Mouse (Mus musculus): ENCODE measurements around the gene Dmd. TPM values are rescaled to one million over a fixed set of nuclear protein-coding genes. Genes with fewer than 3 reads are reported as not detected.

Dmd gene
- polyA plus RNA-seq, 1 experiment = 0.10 TPM

GRCm38 (mm10) chrX:85084237-85085153 is 2135.8 kb downstream of the Dmd start:
- Histone ChIP-seq H3K4me1 (no peaks in the 10 kb centered on the region; the same call in 1 of the 2 replicates), H3K27me3 (replicated peaks) (no peaks in the 10 kb centered on the region), H3K4me3 (replicated peaks) (no peak overlapping the region), H3K9me3 (no peaks in the 10 kb centered on the region), H3K36me3 (replicated peaks; ENCODE audit: low read length) (no peaks in the 10 kb centered on the region)
- TF ChIP-seq FLI1 (IDR thresholded peaks at IDR 0.05; ENCODE audit: low read length) = no peak
- no peak for TF ChIP-seq GATA1 (IDR thresholded peaks at IDR 0.05; ENCODE audit: borderline replicate concordance, low read length)

- no peak for TF ChIP-seq GATA1 (IDR thresholded peaks at IDR 0.05; ENCODE audit: borderline replicate concordance, low read length)
- no peak for TF ChIP-seq FLI1 (IDR thresholded peaks at IDR 0.05; ENCODE audit: low read length)
- no peaks in the 10 kb centered on the region for H3K9me3 ChIP-seq
- H3K4me1 ChIP-seq = peaks cover 3% of the 10 kb centered on the region; the same call in 1 of the 2 replicates
- H3K36me3 ChIP-seq (replicated peaks; ENCODE audit: low read length) = no peaks in the 10 kb centered on the region
- no peak overlapping the region for H3K4me3 ChIP-seq (replicated peaks)
- no peaks in the 10 kb centered on the region for H3K27me3 ChIP-seq (replicated peaks)
Measured at GRCm38 (mm10) chrX:85089506-85089905, 2140.8 kb downstream of the Dmd start.

GRCm38 (mm10) chrX:85093354-85093753 is 2144.7 kb downstream of the Dmd start:
- no peak for TF ChIP-seq FLI1 (IDR thresholded peaks at IDR 0.05; ENCODE audit: low read length)
- TF ChIP-seq GATA1 (IDR thresholded peaks at IDR 0.05; ENCODE audit: borderline replicate concordance, low read length) = no peak
- Histone ChIP-seq H3K36me3 (replicated peaks; ENCODE audit: low read length) (no peaks in the 10 kb centered on the region), H3K27me3 (replicated peaks) (no peaks in the 10 kb centered on the region), H3K4me1 (peaks cover 3% of the 10 kb centered on the region; the same call in 1 of the 2 replicates), H3K4me3 (replicated peaks) (no peak overlapping the region), H3K9me3 (no peaks in the 10 kb centered on the region)

- Histone ChIP-seq H3K4me1 (peaks cover 3% of the 10 kb centered on the region; the same call in 1 of the 2 replicates), H3K27me3 (replicated peaks) (peaks cover 4% of the 10 kb centered on the region), H3K4me3 (replicated peaks) (no peak overlapping the region), H3K9me3 (no peaks in the 10 kb centered on the region), H3K36me3 (replicated peaks; ENCODE audit: low read length) (no peaks in the 10 kb centered on the region)
- TF ChIP-seq GATA1 (IDR thresholded peaks at IDR 0.05; ENCODE audit: borderline replicate concordance, low read length) (no peak), FLI1 (IDR thresholded peaks at IDR 0.05; ENCODE audit: low read length) (no peak)
Measured at GRCm38 (mm10) chrX:85098691-85099090, 2150.0 kb downstream of the Dmd start.

- Histone ChIP-seq H3K9me3 (no peaks in the 10 kb centered on the region), H3K4me3 (replicated peaks) (no peak overlapping the region), H3K4me1 (no peaks in the 10 kb centered on the region), H3K36me3 (replicated peaks; ENCODE audit: low read length) (no peaks in the 10 kb centered on the region), H3K27me3 (replicated peaks) (peaks cover 3% of the 10 kb centered on the region)
- TF ChIP-seq GATA1 (IDR thresholded peaks at IDR 0.05; ENCODE audit: borderline replicate concordance, low read length) (no peak), FLI1 (IDR thresholded peaks at IDR 0.05; ENCODE audit: low read length) (no peak)
Measured at GRCm38 (mm10) chrX:85112418-85112817, 2163.7 kb downstream of the Dmd start.

- Histone ChIP-seq H3K9me3 (no peaks in the 10 kb centered on the region), H3K4me1 (no peaks in the 10 kb centered on the region), H3K36me3 (replicated peaks; ENCODE audit: low read length) (no peaks in the 10 kb centered on the region), H3K4me3 (replicated peaks) (no peak overlapping the region), H3K27me3 (replicated peaks) (peaks cover 3% of the 10 kb centered on the region)
- TF ChIP-seq GATA1 (IDR thresholded peaks at IDR 0.05; ENCODE audit: borderline replicate concordance, low read length) = no peak
- TF ChIP-seq FLI1 (IDR thresholded peaks at IDR 0.05; ENCODE audit: low read length) = no peak
Measured at GRCm38 (mm10) chrX:85132706-85133105, 2184.0 kb downstream of the Dmd start.

- no peaks in the 10 kb centered on the region for H3K9me3 ChIP-seq
- peaks cover 3% of the 10 kb centered on the region for H3K27me3 ChIP-seq (replicated peaks)
- TF ChIP-seq GATA1 (IDR thresholded peaks at IDR 0.05; ENCODE audit: borderline replicate concordance, low read length) = no peak
- TF ChIP-seq FLI1 (IDR thresholded peaks at IDR 0.05; ENCODE audit: low read length) = no peak
- H3K36me3 ChIP-seq (replicated peaks; ENCODE audit: low read length) = no peaks in the 10 kb centered on the region
- H3K4me3 ChIP-seq (replicated peaks) = no peak overlapping the region
- H3K4me1 ChIP-seq = no peaks in the 10 kb centered on the region
Measured at GRCm38 (mm10) chrX:85137293-85137692, 2188.6 kb downstream of the Dmd start.

GRCm38 (mm10) chrX:85171264-85171663 is 2222.6 kb downstream of the Dmd start:
- TF ChIP-seq FLI1 (IDR thresholded peaks at IDR 0.05; ENCODE audit: low read length) (no peak), GATA1 (IDR thresholded peaks at IDR 0.05; ENCODE audit: borderline replicate concordance, low read length) (no peak)
- no peaks in the 10 kb centered on the region for H3K36me3 ChIP-seq (replicated peaks; ENCODE audit: low read length)
- no peaks in the 10 kb centered on the region for H3K27me3 ChIP-seq (replicated peaks)
- no peaks in the 10 kb centered on the region for H3K9me3 ChIP-seq
- no peak overlapping the region for H3K4me3 ChIP-seq (replicated peaks)
- H3K4me1 ChIP-seq = no peaks in the 10 kb centered on the region

GRCm38 (mm10) chrX:85187565-85187964 is 2238.9 kb downstream of the Dmd start:
- Histone ChIP-seq H3K27me3 (replicated peaks) (peaks cover 2% of the 10 kb centered on the region), H3K36me3 (replicated peaks; ENCODE audit: low read length) (no peaks in the 10 kb centered on the region), H3K4me3 (replicated peaks) (no peak overlapping the region), H3K9me3 (no peaks in the 10 kb centered on the region), H3K4me1 (no peaks in the 10 kb centered on the region)
- TF ChIP-seq FLI1 (IDR thresholded peaks at IDR 0.05; ENCODE audit: low read length) = no peak

- no peaks in the 10 kb centered on the region for H3K36me3 ChIP-seq (replicated peaks; ENCODE audit: low read length)
- no peak overlapping the region for H3K4me3 ChIP-seq (replicated peaks)
- H3K27me3 ChIP-seq (replicated peaks) = peaks cover 6% of the 10 kb centered on the region
- TF ChIP-seq FLI1 (IDR thresholded peaks at IDR 0.05; ENCODE audit: low read length) (no peak), GATA1 (IDR thresholded peaks at IDR 0.05; ENCODE audit: borderline replicate concordance, low read length) (no peak)
- no peaks in the 10 kb centered on the region for H3K9me3 ChIP-seq
- H3K4me1 ChIP-seq = no peaks in the 10 kb centered on the region
Measured at GRCm38 (mm10) chrX:85193856-85194255, 2245.2 kb downstream of the Dmd start.
